ENCODE assay signal across 8 mouse cellular contexts in the genomic region with DNA sequence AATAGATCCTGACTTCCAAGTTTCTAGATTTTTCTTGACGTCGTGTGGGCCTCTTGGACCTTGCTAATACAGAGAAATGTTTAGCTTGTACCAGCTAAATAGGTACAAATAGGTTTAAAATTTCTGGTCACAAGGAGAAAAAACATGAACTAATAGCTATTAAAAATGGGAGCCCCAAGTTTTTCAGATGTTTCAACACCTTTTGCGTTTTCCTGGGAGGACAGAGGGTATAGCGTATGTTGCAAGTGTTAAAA. TPM values are rescaled to one million over a fixed set of nuclear protein-coding genes. Genes with fewer than 3 reads are reported as not detected.
DNase-seq lines count a peak whose midpoint lies in the region; ATAC-seq and TF ChIP-seq lines count a peak whose summit lies in the region.

No protein-coding gene starts in this region.

- peak overlapping the region; percentile 70 for H3K4me3 ChIP-seq in erythroblast, embryonic 14.5 days (replicated peaks)
- peak overlapping the region; percentile 78 for H3K4me3 ChIP-seq in spleen, adult 2 months (ENCODE audit: extremely low read depth, insufficient read depth, insufficient read length)
- H3K4me3 ChIP-seq in liver, embryonic 11.5 days (ENCODE audit: low read depth, low read length): peak overlapping the region; percentile 89
- H3K4me3 ChIP-seq in stomach, postnatal 0 days (ENCODE audit: low read depth, low read length): peak overlapping the region; percentile 61

- no peak for TF ChIP-seq EP300 in stomach, postnatal 0 days (optimal IDR thresholded peaks at IDR 0.05)

- DNase-seq in spleen, adult 2 months (ENCODE audit: low read depth in 1 of 2, low spot score in 2 of 2): no peak
- no peak for DNase-seq in spleen, postnatal 10 days (ENCODE audit: low spot score in 2 of 2)
- no peak for DNase-seq in liver, embryonic 11.5 days (ENCODE audit: low spot score)
- no peak for DNase-seq in stomach, postnatal 0 days (ENCODE audit: low spot score)
- no peak for DNase-seq in MN1 (ENCODE audit: low spot score)
- DNase-seq in left cerebral cortex, postnatal 10 days (ENCODE audit: extremely low spot score in 1 of 2, low spot score in 2 of 2): no peak

- no peaks in the 10 kb centered on the region for H3K9me3 ChIP-seq in erythroblast, embryonic 14.5 days (ENCODE audit: control insufficient read depth, low read length)
- H3K9me3 ChIP-seq in liver, embryonic 11.5 days (ENCODE audit: control insufficient read depth, low read length): no peaks in the 10 kb centered on the region
- no peaks in the 10 kb centered on the region for H3K9me3 ChIP-seq in stomach, postnatal 0 days (ENCODE audit: control insufficient read depth, low read length)

- H3K4me2 ChIP-seq in liver, embryonic 11.5 days: peak overlapping the region; percentile 95
- peak overlapping the region; percentile 88 for H3K4me2 ChIP-seq in stomach, postnatal 0 days (replicated peaks; ENCODE audit: low read depth)

- intact Hi-C loops in left cerebral cortex, postnatal 10 days (cut with DNase I): loop anchor here (1.0 kb wide), 1 partner anchor 43 kb away; no protein-coding TSS in a partner anchor

- ATAC-seq in erythroblast, adult 5-6 weeks (replicated peaks; ENCODE audit: low FRiP score, poor library complexity, severe bottlenecking): no peak
- no peak for ATAC-seq in liver, embryonic 11.5 days (replicated peaks; ENCODE audit: low FRiP score)
- no peak for ATAC-seq in stomach, postnatal 0 days (ENCODE audit: low FRiP score, low TSS enrichment)

- H3K9ac ChIP-seq in liver, embryonic 11.5 days (ENCODE audit: low read depth, low read length): peak overlapping the region; percentile 95
- peak overlapping the region; percentile 92 for H3K9ac ChIP-seq in stomach, postnatal 0 days (ENCODE audit: low read length)

- H3K36me3 ChIP-seq in erythroblast, embryonic 14.5 days (ENCODE audit: control insufficient read depth): peaks cover 39% of the 10 kb centered on the region
- peaks cover 24% of the 10 kb centered on the region for H3K36me3 ChIP-seq in spleen, adult 2 months (ENCODE audit: control insufficient read depth, insufficient read depth, low read length)
- H3K36me3 ChIP-seq in liver, embryonic 11.5 days (ENCODE audit: control insufficient read depth, insufficient read depth, low read length): peaks cover 8% of the 10 kb centered on the region
- no peaks in the 10 kb centered on the region for H3K36me3 ChIP-seq in stomach, postnatal 0 days (ENCODE audit: control insufficient read depth, insufficient read depth, low read length)

- H3K27me3 ChIP-seq in erythroblast, embryonic 14.5 days (ENCODE audit: control insufficient read depth): no peaks in the 10 kb centered on the region
- no peaks in the 10 kb centered on the region for H3K27me3 ChIP-seq in spleen, adult 2 months (ENCODE audit: control insufficient read depth, insufficient read depth, low read length)
- no peaks in the 10 kb centered on the region for H3K27me3 ChIP-seq in liver, embryonic 11.5 days (replicated peaks; ENCODE audit: control insufficient read depth, insufficient read depth, low read length)
- H3K27me3 ChIP-seq in stomach, postnatal 0 days (ENCODE audit: control insufficient read depth, insufficient read depth, low read length): no peaks in the 10 kb centered on the region

- peak overlapping the region; percentile 100 for H3K27ac ChIP-seq in spleen, adult 2 months (ENCODE audit: insufficient read depth, low read length)
- peak overlapping the region; percentile 99 for H3K27ac ChIP-seq in liver, embryonic 11.5 days (ENCODE audit: low read depth, low read length)
- peak overlapping the region; percentile 100 for H3K27ac ChIP-seq in stomach, postnatal 0 days (replicated peaks)

- H3K4me1 ChIP-seq in erythroblast, embryonic 14.5 days (ENCODE audit: control insufficient read depth): peaks cover 50% of the 10 kb centered on the region
- H3K4me1 ChIP-seq in spleen, adult 2 months (ENCODE audit: control insufficient read depth, insufficient read depth, insufficient read length): peaks cover 16% of the 10 kb centered on the region; the same call in 1 of the 2 replicates
- H3K4me1 ChIP-seq in liver, embryonic 11.5 days (replicated peaks; ENCODE audit: control insufficient read depth, insufficient read depth, low read length): peaks cover 41% of the 10 kb centered on the region
- peaks cover 14% of the 10 kb centered on the region; the same call in 1 of the 2 replicates for H3K4me1 ChIP-seq in stomach, postnatal 0 days (replicated peaks; ENCODE audit: control insufficient read depth, insufficient read depth)

- TF ChIP-seq CTCF in spleen, adult 2 months (IDR thresholded peaks at IDR 0.05; ENCODE audit: extremely low read depth, insufficient read depth, insufficient read length, insufficient replicate concordance): no peak
- no peak for TF ChIP-seq CTCF in stomach, postnatal 0 days (IDR thresholded peaks at IDR 0.05; ENCODE audit: low read depth)

- 1% methylated on average over 4 of the region's 4 CpGs for WGBS in spleen, adult 2 months
- WGBS in liver, embryonic 11.5 days: under 1% methylated on average over 4 of the region's 4 CpGs
- WGBS in stomach, postnatal 0 days: 0% methylated on average over 4 of the region's 4 CpGs

- no peak for TF ChIP-seq POLR2A in spleen, adult 2 months (IDR thresholded peaks at IDR 0.05; ENCODE audit: low read depth, low read length)

RNA-seq across cellular contexts. Expression of a gene that starts 31.5 kb away (rescaled TPM):
- polyA plus RNA-seq in erythroblast, embryonic 14.5 days (2012): 8.2 TPM in 2 replicates
- 8.2 and 12.9 TPM in 2 replicates for total RNA-seq in erythroblast, adult 5-6 weeks (2015; ENCODE audit: low replicate concordance)
- 9.1 and 11.9 TPM in 2 replicates for total RNA-seq in erythroblast, adult 5-6 weeks (2017; ENCODE audit: low replicate concordance)
- polyA plus RNA-seq in spleen, adult 2 months (2012; rRNA removed): 65.4 and 68.0 TPM in 2 replicates
- polyA plus RNA-seq in liver, embryonic 11.5 days (2014; fragmentation: Nextera tagmentation; extraction: Ambion mirVana): 57.1 and 58.6 TPM in 2 replicates
- 38.1 and 40.9 TPM in 2 replicates for polyA plus RNA-seq in stomach, postnatal 0 days (2015; fragmentation: Nextera tagmentation; extraction: Ambion mirVana)
- total RNA-seq in left cerebral cortex, postnatal 10 days (2021): 10 to 100 TPM; 79.4 to 82.8 TPM
